Mouse (Mus musculus): ENCODE data around the gene Ces4a.
"Not testable (repeated sequence)": the region's sequence is repeated elsewhere in the genome, so short reads cannot be mapped to it uniquely, and the experiment has no call there.

The Ces4a gene

DNA sequence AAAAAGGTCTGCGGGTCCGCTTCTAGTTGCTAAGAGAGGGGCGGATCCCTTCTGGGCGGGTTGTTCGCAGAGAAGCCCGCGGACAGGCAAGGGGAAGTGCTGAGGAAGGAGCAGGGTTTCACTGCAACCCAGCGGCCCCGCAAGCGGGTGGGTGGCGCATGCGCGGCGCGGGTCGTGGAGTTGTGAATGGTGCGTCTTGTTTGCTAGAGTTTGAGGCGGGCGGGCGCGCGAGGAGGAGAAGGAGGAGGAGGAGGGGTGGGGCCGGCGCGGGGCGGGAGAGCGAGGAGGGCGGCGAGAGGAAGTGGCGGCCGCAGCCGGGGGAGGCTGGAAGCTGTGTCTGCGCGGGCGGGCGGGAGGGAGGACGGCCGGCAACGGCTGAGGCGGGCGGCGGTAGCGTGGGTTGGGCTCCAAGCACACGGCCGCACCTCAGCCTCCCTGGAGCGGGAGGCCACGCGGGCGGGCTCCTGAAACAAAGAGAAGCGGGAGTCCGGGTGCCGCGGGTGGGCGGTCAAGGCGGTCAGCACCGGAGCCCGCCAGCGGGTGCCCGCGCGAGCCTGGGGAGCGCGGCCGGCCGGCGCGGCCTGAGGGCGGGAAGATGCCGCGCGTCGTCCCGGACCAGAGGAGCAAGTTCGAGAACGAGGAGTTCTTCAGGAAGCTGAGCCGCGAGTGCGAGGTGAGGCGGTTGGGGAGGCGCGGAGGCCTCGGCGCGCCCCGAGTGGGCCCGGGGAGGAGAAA, 38.9 kb downstream of the Ces4a start, which contains the start of gene Cbfb:
Cbfb (plus strand) TSS at position 294 of the 735 bp plus-strand sequence.
- DNase-seq, result peak; percentile 98

DNA sequence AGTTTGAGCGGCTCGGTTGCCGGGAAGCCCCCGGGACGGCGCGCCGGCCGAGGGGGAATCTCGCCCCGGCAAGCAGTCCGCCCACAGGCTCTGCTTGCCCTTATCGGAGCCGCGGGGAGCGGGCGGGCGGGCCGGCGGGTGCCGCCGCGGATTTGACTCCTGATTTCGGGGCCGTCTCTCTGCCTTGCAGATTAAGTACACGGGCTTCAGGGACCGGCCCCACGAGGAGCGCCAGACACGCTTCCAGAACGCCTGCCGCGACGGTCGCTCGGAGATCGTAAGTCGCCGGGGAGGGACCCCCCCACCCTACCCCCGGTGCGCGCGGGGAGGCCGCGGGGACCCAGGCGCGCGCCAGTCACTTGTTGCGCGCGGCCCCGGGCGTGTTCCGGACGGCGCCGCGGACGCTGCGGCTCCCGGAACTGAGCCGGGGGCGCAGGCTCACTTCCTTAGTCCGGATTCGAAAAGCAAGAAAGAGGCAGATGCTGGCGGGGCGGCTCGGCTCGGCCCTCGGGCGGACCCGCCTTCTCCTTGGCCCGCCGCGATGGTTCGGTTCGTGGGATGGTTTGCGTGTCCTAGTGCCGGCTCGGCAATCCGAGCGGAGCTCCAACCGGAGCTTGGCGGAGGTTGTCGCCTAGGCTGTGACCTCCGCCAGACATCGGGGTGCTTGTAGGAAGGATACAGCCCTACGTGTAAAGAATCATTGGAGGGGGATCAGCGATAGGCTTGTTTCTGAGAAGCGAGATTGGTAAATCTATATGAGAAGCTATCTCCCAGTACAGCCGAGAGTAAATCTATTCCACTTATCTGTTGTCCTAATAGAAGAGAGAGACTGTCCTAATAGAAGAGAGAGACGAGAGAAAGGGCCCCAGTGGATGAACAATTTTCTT, 39.8 kb downstream of the Ces4a start:
- DNase-seq, result peak; percentile 84

DNA sequence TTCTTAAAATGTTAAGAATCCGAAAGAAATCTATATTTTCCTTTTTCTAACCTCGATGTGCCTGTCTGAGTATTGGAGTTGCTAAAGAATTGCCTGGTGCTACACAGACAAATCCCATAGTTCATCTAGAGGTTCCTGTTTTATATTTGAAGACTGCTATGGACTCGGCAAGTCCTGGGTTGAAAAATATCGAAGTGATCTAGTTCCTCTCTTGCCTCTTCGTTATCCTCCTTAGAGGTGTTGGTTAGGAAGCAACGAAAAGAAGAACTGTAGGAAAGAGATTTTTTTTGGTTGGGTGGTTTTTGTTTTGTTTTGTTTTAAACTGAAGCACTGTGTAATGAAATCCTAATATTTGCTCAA, 40.4 kb downstream of the Ces4a start:
- no peak for DNase-seq

DNA sequence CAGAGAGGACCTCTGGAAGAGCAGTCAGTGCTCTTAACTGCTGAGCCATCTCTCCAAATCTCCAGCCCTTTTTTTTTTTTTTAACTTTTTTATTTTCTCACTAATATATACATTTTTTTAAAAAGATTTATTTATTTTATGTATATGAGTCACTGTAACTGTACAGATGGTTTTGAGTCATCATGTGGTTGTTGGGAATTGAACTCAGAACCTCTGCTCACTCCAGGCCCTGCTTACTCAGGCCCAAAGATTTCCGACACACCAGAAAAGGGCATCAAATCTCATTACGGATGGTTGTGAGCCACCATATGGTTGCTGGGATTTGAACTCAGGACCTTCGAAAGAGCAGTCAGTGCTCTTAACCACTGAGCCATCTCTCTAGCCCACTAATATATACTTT, 43.7 kb downstream of the Ces4a start:
- not testable (repeated sequence) for DNase-seq

DNA sequence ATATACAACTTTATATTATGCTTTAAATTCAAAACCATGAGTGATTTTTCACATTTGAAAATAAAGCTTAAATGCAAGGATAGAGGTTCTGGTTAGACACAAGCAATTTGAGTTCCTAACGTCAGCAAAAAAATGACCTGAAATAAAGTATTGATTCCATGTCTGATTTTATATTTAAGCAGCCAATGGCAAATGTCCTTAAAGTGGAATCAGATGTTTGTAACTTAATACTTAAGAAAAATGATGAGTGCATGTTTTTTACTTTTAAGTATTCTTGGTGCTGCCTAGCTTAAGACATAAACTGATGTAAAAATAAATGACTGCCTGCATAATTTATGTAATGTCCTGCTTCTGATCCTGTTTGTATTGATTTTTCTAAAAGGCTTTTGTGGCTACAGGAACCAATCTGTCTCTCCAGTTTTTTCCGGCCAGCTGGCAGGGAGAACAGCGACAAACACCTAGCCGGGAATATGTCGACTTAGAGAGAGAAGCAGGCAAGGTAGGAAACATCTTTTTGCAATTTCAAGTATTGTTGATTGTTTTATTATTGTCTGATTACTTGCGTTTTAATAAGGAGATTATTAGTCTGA, 46.7 kb downstream of the Ces4a start:
- DNase-seq, result no peak

DNA sequence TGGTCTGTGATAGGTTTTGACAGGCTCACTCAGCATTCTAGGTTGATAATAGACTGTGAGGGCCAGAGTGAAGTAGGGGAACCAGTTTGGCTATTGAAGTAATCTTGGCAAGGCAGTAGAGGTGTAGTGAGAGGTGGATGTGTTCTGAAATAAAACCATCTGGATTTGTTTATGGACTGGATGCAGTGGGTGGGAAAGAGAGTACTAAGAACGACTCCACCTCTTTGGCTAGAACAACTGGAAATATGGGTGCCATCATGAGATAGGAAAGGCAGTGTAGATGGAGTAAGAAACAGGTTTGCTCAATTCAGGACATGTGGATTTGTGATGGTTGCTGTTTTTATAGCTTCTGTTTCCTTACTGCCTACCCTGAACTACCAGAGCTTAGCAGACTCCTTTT, 50.6 kb downstream of the Ces4a start:
- no peak for DNase-seq

DNA sequence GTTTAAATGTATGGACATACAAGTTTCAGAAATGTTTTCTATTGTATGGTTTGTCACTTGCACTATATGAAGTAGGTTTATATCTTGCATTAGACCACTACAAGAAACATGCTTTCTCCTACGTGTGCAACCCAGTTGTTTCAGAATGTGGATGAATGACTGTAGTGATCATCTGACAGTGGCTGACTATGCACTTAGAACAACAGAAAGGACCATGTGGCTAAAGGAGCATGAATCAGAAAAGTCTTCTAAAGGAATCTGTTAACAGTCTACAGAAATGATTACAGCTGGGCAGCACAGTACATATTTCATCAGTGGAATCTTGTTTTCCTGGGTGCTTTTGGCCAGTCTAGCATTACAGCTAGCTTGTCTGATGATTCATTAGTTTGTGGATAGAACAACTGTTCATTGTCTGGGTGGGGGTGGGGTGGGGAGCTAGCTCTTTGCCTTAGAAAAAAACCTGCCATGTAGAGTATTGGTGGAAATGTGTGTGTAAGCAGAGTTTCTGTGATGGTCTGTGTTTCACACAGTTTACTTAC, 54.9 kb downstream of the Ces4a start:
- DNase-seq, result no peak

DNA sequence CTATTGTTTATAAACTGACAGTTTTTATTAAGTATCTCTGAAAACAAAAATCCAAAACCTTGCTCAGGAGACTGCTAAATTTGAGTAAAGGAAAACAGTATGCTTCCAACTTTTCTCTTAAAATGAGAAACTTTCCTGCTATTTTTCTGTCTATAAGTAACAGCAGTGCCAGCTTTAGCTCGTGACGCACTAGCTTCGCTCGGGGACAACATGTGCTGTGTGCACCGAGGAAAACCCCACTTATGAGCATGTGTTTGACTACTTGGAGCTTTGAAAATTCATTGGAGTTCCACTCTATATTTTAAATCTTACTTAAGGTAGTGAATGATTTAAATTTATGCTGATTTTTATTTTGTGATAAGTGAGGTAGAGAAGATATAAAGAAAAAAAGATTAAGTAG, 60.6 kb downstream of the Ces4a start:
- no peak for DNase-seq
